Mouse (Mus musculus) left cerebral cortex, adult 18-20 months (tissue): ENCODE data around the gene Tmem120b. TPM values are rescaled to one million over a fixed set of nuclear protein-coding genes. Genes with fewer than 3 reads are reported as not detected.
A peak's percentile ranks its signal among the peaks of the same experiment; 100 is the strongest.

Experiments used
- DNase-seq, 2 experiments: peaks; one replicate each; pipeline ENCODE4 v3.0.0; 2021 to 2022; ENCODE audit warnings: low spot score in 2 of 2, mixed read lengths in 1 of 2
- total RNA-seq, 2 experiments: library from RNA; stranded (reverse); gene quantifications; 2 replicates each; pipeline ENCODE4 v1.2.3; 2021

Tmem120b gene
- total RNA-seq, 2 experiments from 2014 or later, result 13.2 to 13.8 TPM

DNA sequence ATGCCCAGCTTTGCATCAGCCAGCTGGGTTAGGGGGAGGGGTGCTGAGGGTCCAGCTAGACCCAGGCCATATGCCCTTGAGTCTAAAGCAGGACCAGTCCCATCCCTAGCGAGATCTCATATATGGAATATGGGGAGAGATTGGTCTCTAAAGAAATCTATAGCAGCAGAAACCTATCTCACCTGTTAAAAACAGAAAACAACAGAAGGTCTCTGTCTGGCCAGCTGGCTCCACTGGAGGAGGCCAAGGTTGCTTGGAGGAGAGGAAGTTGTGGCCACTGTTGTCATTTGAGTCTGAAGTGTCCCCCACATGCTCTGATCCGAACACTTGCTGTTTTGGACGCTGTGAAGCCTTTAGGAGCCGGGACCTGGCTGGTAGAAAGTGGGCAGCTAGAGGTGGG lies 20.6 kb downstream of the Tmem120b start:
- DNase-seq, result no peak

GRCm38 (mm10) chr5:123090560-123091306 lies 22.5 kb downstream of the Tmem120b start:
- no peak for DNase-seq

DNA sequence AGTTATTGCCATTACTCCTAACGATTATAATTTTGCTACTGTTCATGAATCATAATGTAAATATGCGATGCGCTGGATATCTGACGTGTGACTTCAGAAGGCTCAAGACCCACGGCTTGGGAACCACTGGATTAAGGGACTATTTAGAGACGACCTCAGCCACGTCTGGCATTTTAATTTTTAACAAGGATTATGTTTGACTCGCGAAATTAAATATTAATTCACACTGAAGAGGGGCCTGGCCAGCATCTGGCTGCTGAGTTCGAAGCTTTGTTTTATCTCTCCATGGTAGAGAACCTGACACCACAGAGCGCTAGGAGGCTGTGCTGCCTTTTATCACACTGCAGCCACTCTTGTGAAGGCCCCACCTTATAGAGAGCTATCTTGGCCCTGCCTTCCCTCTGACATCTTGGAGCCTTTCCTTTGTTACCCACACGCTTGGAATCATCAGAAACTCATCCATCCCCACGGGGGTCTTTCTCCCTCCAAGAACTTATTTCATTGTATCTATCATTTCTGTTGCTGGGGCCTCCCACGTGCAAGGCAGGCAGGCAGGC lies 24.9 kb downstream of the Tmem120b start:
- no peak for DNase-seq

DNA sequence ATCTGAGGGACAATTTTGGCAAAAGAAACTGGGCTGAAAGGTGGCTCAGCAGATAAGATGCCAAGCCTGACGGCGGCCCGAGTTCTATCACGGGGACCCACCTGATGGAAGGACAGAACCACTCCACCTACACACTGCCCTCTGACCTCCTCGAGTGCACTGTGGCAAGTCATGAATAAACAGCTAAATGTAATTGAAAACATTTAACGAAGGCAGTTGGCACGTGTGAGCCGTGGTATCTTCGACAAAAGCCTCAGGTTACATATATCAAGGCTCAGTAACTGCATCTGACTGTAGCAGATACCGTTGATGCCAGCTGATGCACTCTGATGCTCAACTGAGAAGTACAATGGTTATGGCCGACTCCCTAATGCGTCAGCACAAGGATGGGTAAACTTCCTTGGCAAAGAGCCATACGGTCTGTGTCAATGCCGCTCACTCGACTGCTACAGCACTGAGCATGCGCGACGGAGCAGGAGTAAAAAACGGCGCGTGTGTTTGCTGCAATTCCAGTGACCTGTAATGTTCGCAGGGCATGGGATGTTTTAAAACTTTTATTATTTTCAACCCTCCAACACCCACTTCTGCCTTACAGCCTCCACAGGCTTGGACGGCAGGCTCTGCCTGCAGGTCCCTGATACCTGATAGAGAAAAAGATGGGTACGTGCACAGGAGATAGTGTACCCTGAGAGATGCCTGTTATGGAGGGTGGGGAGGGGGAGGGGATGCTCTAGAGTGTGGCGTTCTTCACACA lies 26.2 kb downstream of the Tmem120b start:
- DNase-seq, result no peak

DNA sequence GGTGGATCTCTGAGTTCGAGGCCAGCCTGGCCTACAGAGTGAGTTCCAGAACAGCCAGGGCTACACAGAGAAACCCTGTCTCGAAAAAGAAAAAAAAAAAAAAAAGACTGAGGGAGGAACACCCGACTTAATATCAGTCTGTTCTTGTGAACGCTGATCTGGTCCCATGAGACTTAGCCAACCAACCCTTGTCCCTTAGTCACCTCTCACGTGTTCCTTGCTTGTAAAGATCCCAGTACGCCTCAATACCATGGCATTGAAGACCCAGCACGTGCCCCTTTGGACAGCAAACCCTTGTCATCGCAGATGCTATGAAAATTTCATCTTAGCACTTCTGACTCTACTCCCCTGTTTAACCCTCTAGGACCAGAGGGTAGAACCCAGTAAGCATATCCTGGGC lies 28.1 kb downstream of the Tmem120b start:
- no peak for DNase-seq

DNA sequence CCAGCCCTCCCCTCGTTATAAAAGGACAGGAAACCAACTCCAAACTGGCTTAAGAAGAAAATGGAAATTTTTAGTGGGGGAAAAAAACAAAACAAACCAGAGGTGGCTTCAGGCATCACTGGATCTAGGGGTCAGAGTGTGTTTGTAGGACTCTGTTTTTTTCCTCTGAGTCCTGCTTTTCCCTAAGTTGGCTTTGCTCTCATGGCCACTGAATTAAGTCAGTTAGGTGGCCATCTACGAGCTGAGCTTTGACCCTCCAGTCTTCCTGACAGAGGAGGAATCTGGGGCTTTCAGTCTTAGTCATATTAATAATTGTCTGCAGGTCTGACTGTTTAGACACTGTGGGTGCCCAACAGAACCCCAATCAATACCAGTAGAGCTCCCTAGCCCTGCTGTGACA lies 30.3 kb downstream of the Tmem120b start:
- DNase-seq, result no peak

DNA sequence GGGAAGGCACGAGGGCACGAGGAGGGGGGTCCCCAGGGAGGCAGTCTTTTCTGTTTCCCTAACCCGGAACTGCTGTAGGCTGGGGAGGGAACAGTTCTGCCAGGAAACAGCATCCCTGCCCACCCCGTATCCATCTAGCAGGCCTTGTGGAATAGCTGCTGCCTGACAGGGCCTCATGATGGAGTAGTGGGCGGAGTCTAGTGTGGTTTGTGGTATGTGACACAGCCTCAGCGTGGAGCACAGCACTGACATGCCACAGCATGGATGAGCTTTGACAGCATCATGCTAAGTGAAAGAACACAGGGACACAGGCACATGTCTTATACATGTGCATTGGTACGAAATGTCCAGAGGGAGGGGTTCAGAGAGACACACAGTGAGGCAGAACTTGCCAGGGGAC lies 34.2 kb downstream of the Tmem120b start:
- no peak for DNase-seq

DNA sequence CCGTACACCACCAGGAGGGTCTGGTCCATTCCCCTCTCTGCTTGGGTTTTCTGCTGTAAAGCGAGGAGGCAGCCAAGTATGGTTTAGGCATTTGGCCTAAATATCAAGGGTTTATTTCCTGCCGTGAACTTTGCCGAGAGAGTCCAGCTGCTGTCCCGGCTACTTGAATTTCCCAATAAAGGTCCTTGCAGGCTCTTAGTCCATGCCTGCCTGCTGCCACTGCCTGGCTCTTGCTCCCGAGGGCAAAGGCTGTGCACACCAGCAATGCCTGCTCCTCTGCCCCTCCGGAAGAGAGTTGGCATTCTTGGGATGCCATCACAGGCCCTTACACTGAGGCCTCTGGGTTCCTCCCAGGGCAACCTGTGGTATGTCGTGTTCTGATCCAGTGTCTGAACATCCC lies 35.3 kb downstream of the Tmem120b start:
- no peak for DNase-seq

- DNase-seq, result no peak
These were observed 36.6 kb downstream of the Tmem120b start for GRCm38 (mm10) chr5:123104769-123105168.

DNA sequence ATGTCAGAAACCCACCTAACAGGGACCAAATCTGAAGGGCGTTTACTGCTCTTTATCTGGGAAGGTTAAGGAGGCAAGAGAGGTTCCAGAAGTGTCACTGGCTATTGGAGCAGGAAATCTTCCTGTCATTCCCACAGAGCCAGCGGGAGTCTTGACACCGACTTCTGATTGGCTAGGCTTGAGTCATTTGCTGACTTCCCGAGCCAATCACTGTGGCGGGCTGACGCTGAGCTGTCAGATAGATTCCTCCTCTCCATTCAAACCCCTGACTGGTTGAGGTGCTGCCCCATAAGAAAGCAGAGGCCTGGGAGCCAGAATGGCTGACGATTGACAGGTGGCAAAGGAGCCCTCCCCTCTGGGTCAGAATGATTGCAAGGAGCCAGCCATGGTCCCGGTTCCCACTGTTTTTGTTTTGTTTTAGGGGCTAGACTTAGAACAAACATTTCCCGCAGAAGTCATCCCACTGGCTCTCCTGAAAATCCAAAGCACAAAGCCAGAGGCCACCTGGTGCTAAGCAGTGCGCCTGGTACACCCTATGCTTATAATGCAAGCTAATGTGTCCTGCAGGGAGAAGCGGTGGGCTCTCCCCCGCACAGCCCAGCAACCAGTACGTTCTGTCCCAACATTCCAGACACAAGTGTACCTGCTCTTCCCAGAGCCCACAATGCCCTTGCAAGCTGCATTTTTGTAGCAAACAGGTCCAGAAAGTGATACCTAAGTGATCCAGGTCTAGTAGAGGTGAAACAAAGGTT lies 41.4 kb downstream of the Tmem120b start:
- DNase-seq, result peak in 1 of 2 experiments; percentile 31

- no peak for DNase-seq
These were observed 42.1 kb downstream of the Tmem120b start for GRCm38 (mm10) chr5:123110296-123110721.

DNA sequence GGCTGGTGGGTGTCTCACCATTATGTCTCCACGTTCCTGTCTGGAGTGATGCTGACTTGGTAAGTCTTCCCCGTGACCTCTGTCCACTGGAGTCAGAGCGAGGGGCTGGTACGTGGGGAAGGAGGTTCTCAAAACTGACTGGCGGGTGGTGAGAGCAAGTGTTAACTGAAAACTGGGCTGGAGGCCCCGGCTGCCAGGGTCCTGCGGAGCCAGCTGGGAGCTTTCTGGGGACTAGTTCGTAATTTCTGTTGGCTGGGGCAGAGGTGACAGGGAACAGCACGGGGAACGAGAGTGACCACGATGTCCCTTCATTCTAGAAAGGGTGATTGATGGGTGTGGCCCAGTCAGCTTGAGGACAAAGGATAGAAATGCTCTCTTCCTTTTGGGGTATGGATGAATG lies 45.9 kb downstream of the Tmem120b start:
- DNase-seq, result no peak

DNA sequence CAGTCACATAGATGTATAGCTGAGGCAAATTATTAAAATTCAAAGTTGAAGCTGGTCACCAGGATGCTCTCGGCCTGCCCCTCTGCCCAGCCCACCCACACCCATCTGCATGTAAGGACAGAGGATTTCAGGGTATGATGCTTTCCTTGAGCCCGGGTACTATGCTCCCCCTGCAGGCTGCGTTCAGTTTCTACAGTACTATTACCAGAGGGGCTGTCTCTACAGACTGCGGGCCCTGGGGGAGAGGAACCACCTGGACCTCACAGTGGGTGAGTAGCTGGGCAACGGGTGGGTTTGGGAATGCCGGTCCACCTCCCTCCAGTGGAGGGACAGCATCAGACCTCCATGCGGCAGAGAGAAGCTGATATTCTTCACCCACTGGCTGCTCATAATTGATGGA lies 46.7 kb downstream of the Tmem120b start:
- peak in 1 of 2 experiments; percentile 45 for DNase-seq

GRCm38 (mm10) chr5:123116080-123116479 lies 47.9 kb downstream of the Tmem120b start:
- DNase-seq, result no peak

DNA sequence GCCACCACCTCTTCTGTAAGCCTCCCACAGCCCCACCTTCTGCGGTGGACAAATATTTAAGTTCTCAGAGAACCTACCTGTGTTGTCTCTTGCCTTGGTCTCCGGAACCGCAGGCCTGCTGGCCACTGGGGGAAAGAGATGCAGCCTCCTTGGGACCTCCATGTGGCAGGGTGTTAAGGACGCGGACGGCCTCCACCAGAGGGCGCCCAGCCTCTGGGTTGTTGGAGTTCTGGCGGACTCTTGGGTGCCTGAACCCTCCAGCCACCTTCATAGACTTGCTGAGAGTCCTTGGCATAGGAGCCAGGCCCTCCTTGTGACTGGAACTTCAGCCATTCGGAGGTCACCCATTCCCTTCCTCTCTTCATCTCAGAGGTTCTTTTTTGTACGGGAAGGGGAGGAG lies 49.0 kb downstream of the Tmem120b start:
- peak; percentile 77 to 78 for DNase-seq

GRCm38 (mm10) chr5:123117773-123118172 lies 49.6 kb downstream of the Tmem120b start:
- DNase-seq, result no peak

DNA sequence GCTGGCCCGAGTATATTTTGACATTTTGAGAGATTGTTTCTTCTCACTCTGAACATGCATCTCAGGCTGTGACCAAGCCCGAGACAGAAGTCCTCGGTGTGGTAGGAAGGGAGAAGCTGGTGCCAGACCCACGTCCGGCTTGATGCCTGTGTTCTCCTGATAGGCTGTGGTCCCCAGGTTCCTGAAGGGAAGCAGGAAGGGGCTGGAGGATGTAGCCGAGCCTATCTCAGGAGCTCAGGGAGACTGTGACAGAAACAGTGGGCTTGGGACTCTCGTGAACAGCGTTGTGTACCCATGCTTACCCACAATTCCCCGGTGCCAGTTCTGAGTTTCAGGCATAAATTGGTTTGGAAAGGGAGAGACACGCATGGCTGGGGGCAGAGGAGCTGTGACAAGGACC lies 50.6 kb downstream of the Tmem120b start:
- DNase-seq, result no peak

- DNase-seq, result no peak
These were observed 52.5 kb downstream of the Tmem120b start for GRCm38 (mm10) chr5:123120624-123121215.

DNA sequence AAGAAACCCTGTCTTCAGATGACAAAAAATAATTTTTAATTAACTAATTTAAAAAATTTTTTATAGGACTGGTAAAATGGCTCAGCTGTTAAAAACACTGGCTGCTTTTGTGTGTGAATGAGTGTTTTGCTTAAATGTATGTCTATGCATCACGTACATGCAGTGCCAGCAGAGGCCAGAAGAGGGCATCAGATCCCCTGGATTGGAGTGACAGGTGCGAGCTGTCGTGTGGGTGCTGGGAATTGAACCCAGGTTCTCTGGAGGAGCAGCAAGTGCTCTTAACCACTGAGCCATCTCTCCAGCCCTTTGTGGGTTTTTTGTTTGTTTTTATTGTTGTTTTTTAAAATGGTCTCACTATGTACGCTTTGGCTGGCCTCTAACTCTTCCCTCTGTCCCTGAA lies 54.0 kb downstream of the Tmem120b start:
- no peak for DNase-seq

DNA sequence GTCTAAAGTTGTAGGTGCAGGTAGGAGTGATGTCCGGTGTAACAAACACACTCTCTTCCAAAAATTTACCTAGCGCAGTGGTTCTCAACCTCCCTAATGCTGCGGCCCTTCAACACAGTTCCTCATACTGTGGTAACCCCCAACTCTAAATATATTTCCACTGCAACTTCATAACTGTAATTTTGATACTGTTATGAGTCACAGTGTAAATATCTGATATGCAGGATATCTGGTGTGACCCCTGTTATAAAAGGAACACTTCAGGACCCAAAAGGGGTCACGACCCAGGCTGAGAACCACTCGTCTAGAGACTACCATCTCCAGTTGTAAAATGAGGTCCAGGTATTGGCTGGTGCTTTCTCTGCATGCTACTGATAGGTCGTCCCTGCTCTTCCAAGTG lies 56.9 kb downstream of the Tmem120b start:
- DNase-seq, result no peak
